Mouse (Mus musculus) bone marrow macrophage, adult 2 months (primary cell): ENCODE data around the gene Gm49388. TPM values are rescaled to one million over a fixed set of nuclear protein-coding genes. Genes with fewer than 3 reads are reported as not detected.
"Not testable (repeated sequence)": the region's sequence is repeated elsewhere in the genome, so short reads cannot be mapped to it uniquely, and the experiment has no call there.

Source experiments
- H3K27ac ChIP-seq: 2 replicates; pipeline ENCODE4 v1.5.1; 2012; ENCODE audit warnings: low read depth, low read length; ENCODE audit not compliant: insufficient read depth
- H3K4me1 ChIP-seq: 2 replicates; pipeline ENCODE4 v1.6.1; 2012; ENCODE audit warnings: low read length; ENCODE audit not compliant: control insufficient read depth, insufficient read depth
- H3K4me3 ChIP-seq: 2 replicates; pipeline ENCODE4 v1.5.1; 2012; ENCODE audit warnings: mild to moderate bottlenecking, low read length, moderate library complexity; ENCODE audit not compliant: insufficient read depth
- CTCF ChIP-seq: IDR thresholded peaks from 2 replicates; pipeline ENCODE4 v1.5.1; 2012; ENCODE audit warnings: low read depth, mild to moderate bottlenecking, low read length, moderate library complexity
- POLR2A ChIP-seq: IDR thresholded peaks from 2 replicates; pipeline ENCODE4 v1.6.1; 2012; ENCODE audit warnings: mild to moderate bottlenecking, low read depth, low read length, borderline replicate concordance
- polyA plus RNA-seq: library from polyadenylated mRNA; stranded (reverse); fragments of >200 nt; gene quantifications from 2 replicates; pipeline ENCODE4 v1.2.4, GENCODE M21; 2012; ENCODE audit not compliant: missing spikeins, insufficient read depth, insufficient read length

The Gm49388 gene
- polyA plus RNA-seq, 1 experiment = not detected

GRCm38 (mm10) chr7:127815954-127816821 is 30.8 kb downstream of the Gm49388 start:
- Histone ChIP-seq H3K4me1 (peaks cover 4% of the 10 kb centered on the region; the same call in 1 of the 2 replicates), H3K4me3 (no peak overlapping the region), H3K27ac (no peak overlapping the region)
- TF ChIP-seq POLR2A (no peak), CTCF (no peak)

- no peak overlapping the region for H3K27ac ChIP-seq
- TF ChIP-seq POLR2A (no peak), CTCF (no peak)
- peaks cover 4% of the 10 kb centered on the region; the same call in 1 of the 2 replicates for H3K4me1 ChIP-seq
- H3K4me3 ChIP-seq = no peak overlapping the region
Measured at GRCm38 (mm10) chr7:127817053-127817452, 31.6 kb downstream of the Gm49388 start.

- no peak for TF ChIP-seq CTCF
- TF ChIP-seq POLR2A = no peak
- H3K27ac ChIP-seq = no peak overlapping the region
- peaks cover 9% of the 10 kb centered on the region for H3K4me1 ChIP-seq
- no peak overlapping the region for H3K4me3 ChIP-seq
Measured at GRCm38 (mm10) chr7:127817776-127818175, 32.4 kb downstream of the Gm49388 start.

- Histone ChIP-seq H3K4me1 (peaks cover 6% of the 10 kb centered on the region; the same call in 1 of the 2 replicates), H3K4me3 (no peak overlapping the region), H3K27ac (no peak overlapping the region)
- TF ChIP-seq POLR2A = no peak
- no peak for TF ChIP-seq CTCF
Measured at GRCm38 (mm10) chr7:127820836-127821509, 35.6 kb downstream of the Gm49388 start.

GRCm38 (mm10) chr7:127822494-127822893 is 37.1 kb downstream of the Gm49388 start:
- no peak overlapping the region for H3K4me3 ChIP-seq
- H3K4me1 ChIP-seq = peaks cover 6% of the 10 kb centered on the region; the same call in 1 of the 2 replicates
- no peak for TF ChIP-seq CTCF
- no peak for TF ChIP-seq POLR2A
- H3K27ac ChIP-seq = no peak overlapping the region

GRCm38 (mm10) chr7:127823236-127824171 is 38.1 kb downstream of the Gm49388 start:
- Histone ChIP-seq H3K4me3 (no peak overlapping the region), H3K27ac (no peak overlapping the region), H3K4me1 (peaks cover 6% of the 10 kb centered on the region; the same call in 1 of the 2 replicates)
- TF ChIP-seq CTCF = no peak
- no peak for TF ChIP-seq POLR2A

GRCm38 (mm10) chr7:127824176-127824871 is 38.9 kb downstream of the Gm49388 start, which contains the start of the genes Stx4a and Stx1b:
TSS of gene Stx4a (plus strand) at chr7:127824294.
TSS of gene Stx1b (minus strand) at chr7:127824549.
- Histone ChIP-seq H3K27ac (no peak within 1 kb of the TSS), H3K4me1 (peaks cover 6% of the 10 kb centered on the region; the same call in 1 of the 2 replicates), H3K4me3 (no peak within 1 kb of the TSS)
- TF ChIP-seq CTCF = no peak
- no peak for TF ChIP-seq POLR2A

GRCm38 (mm10) chr7:127835550-127835949 is 50.1 kb downstream of the Gm49388 start:
- no peaks in the 10 kb centered on the region for H3K4me1 ChIP-seq
- no peak overlapping the region for H3K4me3 ChIP-seq
- TF ChIP-seq POLR2A (no peak), CTCF (no peak)
- H3K27ac ChIP-seq = no peak overlapping the region

- Histone ChIP-seq H3K4me1 (peaks cover 4% of the 10 kb centered on the region; the same call in 1 of the 2 replicates), H3K4me3 (no peak overlapping the region), H3K27ac (no peak overlapping the region)
- no peak for TF ChIP-seq CTCF
- no peak for TF ChIP-seq POLR2A
Measured at GRCm38 (mm10) chr7:127837473-127837872, 52.1 kb downstream of the Gm49388 start.

GRCm38 (mm10) chr7:127837878-127838277 is 52.5 kb downstream of the Gm49388 start:
- H3K4me3 ChIP-seq, H3K4me1 ChIP-seq: not testable (repeated sequence)

GRCm38 (mm10) chr7:127840031-127840430 is 54.6 kb downstream of the Gm49388 start:
- H3K4me1 ChIP-seq = peaks cover 10% of the 10 kb centered on the region
- peak overlapping the region; percentile 98; the same call in 1 of the 2 replicates for H3K27ac ChIP-seq
- not testable (repeated sequence) for H3K4me3 ChIP-seq

More at GRCm38 (mm10) chr7:127837878-127838277, 52.5 kb downstream of the Gm49388 start:
- not testable (repeated sequence) for H3K27ac ChIP-seq
